Mouse (Mus musculus) bone marrow, adult 2 months (tissue): ENCODE results near the gene Plcb4.

ENCODE experiments used
- CTCF ChIP-seq: fragments of 200-500 bp; IDR thresholded peaks from 2 replicates; pipeline ENCODE4 v1.5.1; 2011; ENCODE audit warnings: low read length, control low read depth; ENCODE audit not compliant: control insufficient read depth, insufficient read depth
- POLR2A ChIP-seq: fragments of 200-500 bp; IDR thresholded peaks from 2 replicates; pipeline ENCODE4 v1.6.1; 2011; ENCODE audit warnings: low read depth, mild to moderate bottlenecking, control low read depth, low read length, borderline replicate concordance; ENCODE audit not compliant: control insufficient read depth

GRCm38 (mm10) chr2:135854059-135854458 lies 195.2 kb downstream of the Plcb4 start:
- TF ChIP-seq POLR2A (no peak), CTCF (no peak)
